Mouse (Mus musculus): Measurements from ENCODE around the gene Smyd4.

Smyd4 gene

GRCm38 (mm10) chr11:75452812-75453557 lies 104.8 kb downstream of the Smyd4 start:
- no peak for DNase-seq (ENCODE audit: low spot score in 2 of 2)

DNA sequence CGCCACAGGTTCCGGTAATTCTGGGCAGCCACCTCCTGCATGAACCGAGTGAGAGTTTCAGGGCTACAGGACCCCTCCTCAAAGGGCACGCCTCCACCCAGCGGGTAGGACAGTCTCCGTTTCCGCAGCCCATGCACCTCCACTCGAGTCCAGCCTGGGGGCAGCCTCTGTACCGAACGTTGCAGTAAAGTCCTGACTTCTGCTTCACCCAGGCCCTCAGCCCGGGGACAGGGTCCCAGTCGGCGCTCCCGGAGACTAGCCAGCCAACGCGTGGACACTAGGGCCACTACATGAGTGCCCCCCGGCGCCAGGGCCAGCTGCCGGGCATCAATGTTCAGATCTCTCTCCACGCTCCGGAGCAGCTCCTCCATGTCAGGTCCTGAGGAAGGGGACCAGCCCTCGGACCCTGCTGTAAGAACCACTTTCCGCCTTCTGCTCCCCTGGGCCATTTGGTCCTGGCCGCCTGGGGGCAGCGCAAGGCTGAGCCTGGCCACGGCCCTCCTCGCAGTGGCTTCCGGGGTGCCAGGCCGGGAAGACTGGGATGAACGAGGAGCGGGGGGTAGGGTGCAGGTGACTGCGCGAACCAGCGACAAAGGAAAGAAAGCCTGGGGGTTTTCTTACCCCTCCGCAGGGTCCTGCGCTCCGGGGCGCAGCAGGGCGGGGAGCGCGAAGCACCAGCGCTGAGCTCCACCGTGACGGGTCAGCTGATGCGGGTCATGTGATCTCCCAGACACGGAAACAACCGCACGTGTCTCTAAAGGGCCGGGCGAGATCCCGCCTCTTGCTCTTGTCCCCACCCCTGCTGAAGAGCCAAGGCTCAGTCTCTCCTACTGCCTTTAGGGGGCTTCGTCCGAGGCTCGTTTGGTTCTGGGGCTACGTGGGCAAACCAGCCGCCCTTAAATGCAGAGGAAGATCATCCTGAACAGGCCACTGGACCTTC lies 106.0 kb downstream of the Smyd4 start, which contains the start of gene Wdr81:
Wdr81 (minus strand) TSS at position 727 of the 940 bp plus-strand sequence.
- DNase-seq (ENCODE audit: low spot score in 2 of 2) = peak; percentile 85 to 90

All from right cerebral cortex, postnatal 36 days (tissue).